Mouse (Mus musculus) megakaryocyte-erythroid progenitor cell, adult 5 weeks (primary cell): ENCODE results near the gene Ece1. TPM values are rescaled to one million over a fixed set of nuclear protein-coding genes. Genes with fewer than 3 reads are reported as not detected.

Source experiments
- polyA plus RNA-seq: library from polyadenylated mRNA; stranded (reverse); fragments of >175 nt; gene quantifications from 2 replicates; pipeline ENCODE4 v1.2.3, GENCODE M21; 2012

The Ece1 gene
- polyA plus RNA-seq = 50.4 and 74.0 TPM in 2 replicates

DNA sequence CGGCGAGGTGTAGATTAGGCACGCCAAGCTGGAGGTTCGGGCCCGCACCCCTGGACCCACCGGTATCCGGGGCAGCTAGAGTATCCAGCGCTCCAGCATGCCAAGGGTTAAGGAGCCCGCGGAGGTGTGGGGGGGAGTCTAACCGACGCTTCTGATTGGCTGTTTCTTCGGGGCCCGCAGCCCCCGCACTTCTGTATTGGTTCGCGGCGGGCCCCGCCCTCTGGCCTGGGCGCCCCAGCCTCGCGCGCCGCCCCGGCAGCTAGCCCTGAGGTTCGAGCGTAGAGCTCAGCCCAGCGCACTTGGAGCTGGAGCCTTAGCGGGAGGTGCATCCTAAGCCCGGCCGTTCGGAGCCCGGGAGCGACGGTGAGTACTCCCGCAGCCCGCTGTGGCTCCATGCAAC lies at the start of gene Ece1:
Gene Ece1 (plus strand): TSS at position 219 of the 400 bp plus-strand sequence.

GRCm38 (mm10) chr4:137992890-137993289 lies 130.9 kb downstream of the Ece1 start, which contains the start of gene Eif4g3:
TSS of gene Eif4g3 (plus strand) at chr4:137993022.

Other genes starting within 250 kb of the Ece1 start
- 12.2 and 15.4 TPM in 2 replicates for gene Rap1gap, start 197.5 kb upstream of the Ece1 start, polyA plus RNA-seq
- 0.89 and 0.95 TPM in 2 replicates for gene Alpl, start 65.9 kb upstream of the Ece1 start, polyA plus RNA-seq
- gene Eif4g3, start 130.8 kb downstream of the Ece1 start, polyA plus RNA-seq = 81.1 and 118 TPM in 2 replicates